Mouse (Mus musculus): ENCODE data around the gene Ccdc85c. TPM values are rescaled to one million over a fixed set of nuclear protein-coding genes. Genes with fewer than 3 reads are reported as not detected.

Ccdc85c gene
- polyA plus RNA-seq, 1 experiment from 2014 or later, result 6.6 TPM

GRCm38 (mm10) chr12:108259322-108260049 lies 15.7 kb downstream of the Ccdc85c start:
- H3K9me3 ChIP-seq, result no peaks in the 10 kb centered on the region
- no peaks in the 10 kb centered on the region for H3K36me3 ChIP-seq
- H3K4me3 ChIP-seq, result no peak overlapping the region
- no peak overlapping the region for H3K9ac ChIP-seq
- no peak overlapping the region for H3K4me2 ChIP-seq (replicated peaks)
- no peaks in the 10 kb centered on the region for H3K27me3 ChIP-seq
- H3K4me1 ChIP-seq, result peaks cover 46% of the 10 kb centered on the region
- H3K27ac ChIP-seq, result no peak overlapping the region
- no peak for ATAC-seq (ENCODE audit: low FRiP score, low read depth)
- 89% methylated on average over 24 of the region's 24 CpGs for WGBS

GRCm38 (mm10) chr12:108256734-108257133 lies 18.5 kb downstream of the Ccdc85c start:
- no peak for ATAC-seq (ENCODE audit: low FRiP score, low read depth)
- H3K4me3 ChIP-seq, result no peak overlapping the region
- no peak overlapping the region for H3K9ac ChIP-seq
- no peak overlapping the region for H3K27ac ChIP-seq
- H3K9me3 ChIP-seq, result no peaks in the 10 kb centered on the region
- H3K36me3 ChIP-seq, result no peaks in the 10 kb centered on the region
- WGBS, result 58% methylated on average over 10 of the region's 10 CpGs
- H3K4me2 ChIP-seq (replicated peaks), result no peak overlapping the region
- no peaks in the 10 kb centered on the region for H3K27me3 ChIP-seq
- H3K4me1 ChIP-seq, result peaks cover 43% of the 10 kb centered on the region

GRCm38 (mm10) chr12:108255960-108256359 lies 19.3 kb downstream of the Ccdc85c start:
- Histone ChIP-seq H3K27ac (no peak overlapping the region), H3K36me3 (no peaks in the 10 kb centered on the region), H3K4me2 (replicated peaks) (no peak overlapping the region), H3K4me3 (no peak overlapping the region), H3K9me3 (no peaks in the 10 kb centered on the region), H3K9ac (no peak overlapping the region), H3K4me1 (peaks cover 47% of the 10 kb centered on the region), H3K27me3 (no peaks in the 10 kb centered on the region)
- WGBS, result 51% methylated on average over 5 of the region's 5 CpGs
- no peak for ATAC-seq (ENCODE audit: low FRiP score, low read depth)

GRCm38 (mm10) chr12:108255511-108255919 lies 19.7 kb downstream of the Ccdc85c start:
- H3K27me3 ChIP-seq, result no peaks in the 10 kb centered on the region
- no peak overlapping the region for H3K27ac ChIP-seq
- H3K9ac ChIP-seq, result no peak overlapping the region
- WGBS, result 52% methylated on average over 8 of the region's 8 CpGs
- H3K4me2 ChIP-seq (replicated peaks), result no peak overlapping the region
- no peaks in the 10 kb centered on the region for H3K36me3 ChIP-seq
- H3K9me3 ChIP-seq, result no peaks in the 10 kb centered on the region
- H3K4me3 ChIP-seq, result no peak overlapping the region
- peaks cover 47% of the 10 kb centered on the region for H3K4me1 ChIP-seq
- ATAC-seq (ENCODE audit: low FRiP score, low read depth), result no peak

GRCm38 (mm10) chr12:108253042-108253441 lies 22.2 kb downstream of the Ccdc85c start:
- no peak overlapping the region for H3K4me3 ChIP-seq
- H3K9me3 ChIP-seq, result no peaks in the 10 kb centered on the region
- no peaks in the 10 kb centered on the region for H3K36me3 ChIP-seq
- ATAC-seq (ENCODE audit: low FRiP score, low read depth), result no peak
- peaks cover 59% of the 10 kb centered on the region for H3K4me1 ChIP-seq
- 52% methylated on average over 12 of the region's 12 CpGs for WGBS
- H3K4me2 ChIP-seq (replicated peaks), result no peak overlapping the region
- no peak overlapping the region for H3K27ac ChIP-seq
- no peaks in the 10 kb centered on the region for H3K27me3 ChIP-seq
- no peak overlapping the region for H3K9ac ChIP-seq

- H3K9me3 ChIP-seq, result no peaks in the 10 kb centered on the region
- no peak for ATAC-seq (ENCODE audit: low FRiP score, low read depth)
- H3K4me1 ChIP-seq, result peaks cover 61% of the 10 kb centered on the region
- no peak overlapping the region for H3K27ac ChIP-seq
- H3K27me3 ChIP-seq, result no peaks in the 10 kb centered on the region
- WGBS, result 77% methylated on average over 15 of the region's 15 CpGs
- H3K4me3 ChIP-seq, result no peak overlapping the region
- H3K36me3 ChIP-seq, result no peaks in the 10 kb centered on the region
- no peak overlapping the region for H3K4me2 ChIP-seq (replicated peaks)
- no peak overlapping the region; the same call in 1 of the 2 replicates for H3K9ac ChIP-seq
Observed at GRCm38 (mm10) chr12:108251825-108252542, 23.2 kb downstream of the Ccdc85c start.

- no peaks in the 10 kb centered on the region for H3K27me3 ChIP-seq
- H3K9me3 ChIP-seq, result no peaks in the 10 kb centered on the region
- H3K27ac ChIP-seq, result no peak overlapping the region
- WGBS, result 85% methylated on average over 31 of the region's 31 CpGs
- no peak overlapping the region for H3K4me2 ChIP-seq (replicated peaks)
- H3K4me3 ChIP-seq, result no peak overlapping the region
- H3K36me3 ChIP-seq, result no peaks in the 10 kb centered on the region
- H3K4me1 ChIP-seq, result peaks cover 58% of the 10 kb centered on the region
- no peak for ATAC-seq (ENCODE audit: low FRiP score, low read depth)
- no peak overlapping the region for H3K9ac ChIP-seq
Observed at GRCm38 (mm10) chr12:108251034-108251792, 24.0 kb downstream of the Ccdc85c start.

- Histone ChIP-seq H3K9me3 (no peaks in the 10 kb centered on the region), H3K27ac (no peak overlapping the region; the same call in 1 of the 2 replicates), H3K27me3 (no peaks in the 10 kb centered on the region), H3K36me3 (no peaks in the 10 kb centered on the region), H3K4me1 (peaks cover 64% of the 10 kb centered on the region), H3K4me2 (replicated peaks) (no peak overlapping the region), H3K9ac (no peak overlapping the region), H3K4me3 (no peak overlapping the region)
- no peak for ATAC-seq (ENCODE audit: low FRiP score, low read depth)
- WGBS, result 67% methylated on average over 10 of the region's 10 CpGs
Observed at GRCm38 (mm10) chr12:108249522-108249921, 25.7 kb downstream of the Ccdc85c start.

- no peak overlapping the region for H3K4me3 ChIP-seq
- H3K4me1 ChIP-seq, result peaks cover 69% of the 10 kb centered on the region
- H3K27me3 ChIP-seq, result no peaks in the 10 kb centered on the region
- 95% methylated on average over 8 of the region's 8 CpGs for WGBS
- H3K9me3 ChIP-seq, result no peaks in the 10 kb centered on the region
- no peak overlapping the region; the same call in 1 of the 2 replicates for H3K27ac ChIP-seq
- H3K9ac ChIP-seq, result no peak overlapping the region
- H3K36me3 ChIP-seq, result no peaks in the 10 kb centered on the region
- no peak overlapping the region for H3K4me2 ChIP-seq (replicated peaks)
- no peak for ATAC-seq (ENCODE audit: low FRiP score, low read depth)
Observed at GRCm38 (mm10) chr12:108249019-108249418, 26.2 kb downstream of the Ccdc85c start.

GRCm38 (mm10) chr12:108246759-108247500 lies 28.3 kb downstream of the Ccdc85c start:
- Histone ChIP-seq H3K4me1 (peaks cover 59% of the 10 kb centered on the region), H3K27me3 (peaks cover 4% of the 10 kb centered on the region), H3K9me3 (no peaks in the 10 kb centered on the region), H3K27ac (no peak overlapping the region), H3K36me3 (no peaks in the 10 kb centered on the region), H3K4me2 (replicated peaks) (no peak overlapping the region), H3K9ac (no peak overlapping the region), H3K4me3 (no peak overlapping the region)
- ATAC-seq (ENCODE audit: low FRiP score, low read depth), result no peak
- 77% methylated on average over 10 of the region's 10 CpGs for WGBS

GRCm38 (mm10) chr12:108245579-108245978 lies 29.6 kb downstream of the Ccdc85c start:
- no peak overlapping the region for H3K4me3 ChIP-seq
- H3K9ac ChIP-seq, result no peak overlapping the region
- no peaks in the 10 kb centered on the region for H3K36me3 ChIP-seq
- H3K4me1 ChIP-seq, result peaks cover 68% of the 10 kb centered on the region
- no peak overlapping the region for H3K4me2 ChIP-seq (replicated peaks)
- no peak for ATAC-seq (ENCODE audit: low FRiP score, low read depth)
- WGBS, result 55% methylated on average over 9 of the region's 9 CpGs
- no peaks in the 10 kb centered on the region for H3K9me3 ChIP-seq
- peaks cover 18% of the 10 kb centered on the region for H3K27me3 ChIP-seq
- H3K27ac ChIP-seq, result no peak overlapping the region

Data from limb, embryonic 13.5 days (tissue).